Mouse (Mus musculus): ENCODE measurements around the gene Krtap3-3. TPM values are rescaled to one million over a fixed set of nuclear protein-coding genes. Genes with fewer than 3 reads are reported as not detected.
"Not testable (repeated sequence)": the region's sequence is repeated elsewhere in the genome, so short reads cannot be mapped to it uniquely, and the experiment has no call there.

Krtap3-3 gene
- polyA plus RNA-seq (2017; shearing (Covaris generic)): not detected

GRCm38 (mm10) chr11:99550765-99551164 lies at the start of gene Krtap3-3:
Gene Krtap3-3 (minus strand): TSS chr11:99550865.
- ATAC-seq: no peak

- not testable (repeated sequence) for ATAC-seq
Measured at GRCm38 (mm10) chr11:99597742-99598141, 47.1 kb upstream of the Krtap3-3 start, which contains the start of gene Krtap9-3. Gene Krtap9-3 (minus strand): TSS chr11:99598105.

- ATAC-seq: no peak
Measured at GRCm38 (mm10) chr11:99590981-99591380, 40.3 kb upstream of the Krtap3-3 start, which contains the start of gene Krtap1-3. Gene Krtap1-3 (minus strand): TSS chr11:99591339.

GRCm38 (mm10) chr11:99585096-99585495 lies 34.4 kb upstream of the Krtap3-3 start:
- no peak for ATAC-seq

GRCm38 (mm10) chr11:99583245-99583704 lies 32.6 kb upstream of the Krtap3-3 start, which contains the start of gene Krtap1-4:
Gene Krtap1-4 (minus strand): TSS chr11:99583654.
- no peak for ATAC-seq

- no peak for ATAC-seq
Measured at GRCm38 (mm10) chr11:99581564-99581963, 30.9 kb upstream of the Krtap3-3 start.

GRCm38 (mm10) chr11:99581051-99581450 lies 30.4 kb upstream of the Krtap3-3 start:
- no peak for ATAC-seq

- ATAC-seq: no peak
Measured at GRCm38 (mm10) chr11:99580636-99581035, 30.0 kb upstream of the Krtap3-3 start, which contains the start of gene Krtap1-5. Gene Krtap1-5 (minus strand): TSS chr11:99581016.

- ATAC-seq: no peak
Measured at GRCm38 (mm10) chr11:99574106-99574505, 23.4 kb upstream of the Krtap3-3 start.

GRCm38 (mm10) chr11:99573164-99573563 lies 22.5 kb upstream of the Krtap3-3 start:
- ATAC-seq: no peak

- ATAC-seq: no peak
Measured at GRCm38 (mm10) chr11:99566530-99566929, 15.9 kb upstream of the Krtap3-3 start, which contains the start of gene Krtap3-1. Gene Krtap3-1 (minus strand): TSS chr11:99566630.

- no peak for ATAC-seq
Measured at GRCm38 (mm10) chr11:99562580-99562979, 11.9 kb upstream of the Krtap3-3 start.

- ATAC-seq: no peak
Measured at GRCm38 (mm10) chr11:99559366-99559765, 8.7 kb upstream of the Krtap3-3 start, which contains the start of gene Gm11939. Gene Gm11939 (minus strand): TSS chr11:99559466.

- ATAC-seq: no peak
Measured at GRCm38 (mm10) chr11:99557976-99558745, 7.5 kb upstream of the Krtap3-3 start.

- no peak for ATAC-seq
Measured at GRCm38 (mm10) chr11:99556753-99557152, 6.1 kb upstream of the Krtap3-3 start, which contains the start of gene Krtap3-2. Gene Krtap3-2 (minus strand): TSS chr11:99556853.

GRCm38 (mm10) chr11:99556195-99556594 lies 5.5 kb upstream of the Krtap3-3 start:
- no peak for ATAC-seq

- ATAC-seq: no peak
Measured at GRCm38 (mm10) chr11:99547892-99548291, 2.8 kb downstream of the Krtap3-3 start.

GRCm38 (mm10) chr11:99539721-99540120 lies 10.9 kb downstream of the Krtap3-3 start:
- ATAC-seq: no peak

- no peak for ATAC-seq
Measured at GRCm38 (mm10) chr11:99521288-99521860, 29.3 kb downstream of the Krtap3-3 start, which contains the start of gene Krt39. Gene Krt39 (minus strand): TSS chr11:99521338.

- no peak for ATAC-seq
Measured at GRCm38 (mm10) chr11:99514098-99514497, 36.6 kb downstream of the Krtap3-3 start.
